Mouse (Mus musculus) megakaryocyte, embryonic 14.5 days (primary cell): ENCODE results near the gene Tfr2.

ENCODE experiments used
- FLI1 ChIP-seq: IDR thresholded peaks from 2 replicates; pipeline ENCODE4 v1.6.1; 2012; ENCODE audit warnings: low read length, inconsistent platforms, mixed read lengths
- GATA1 ChIP-seq: IDR thresholded peaks from 3 replicates; pipeline ENCODE4 v1.6.1; 2012; ENCODE audit warnings: mixed read lengths, low read length, inconsistent platforms, borderline replicate concordance

DNA sequence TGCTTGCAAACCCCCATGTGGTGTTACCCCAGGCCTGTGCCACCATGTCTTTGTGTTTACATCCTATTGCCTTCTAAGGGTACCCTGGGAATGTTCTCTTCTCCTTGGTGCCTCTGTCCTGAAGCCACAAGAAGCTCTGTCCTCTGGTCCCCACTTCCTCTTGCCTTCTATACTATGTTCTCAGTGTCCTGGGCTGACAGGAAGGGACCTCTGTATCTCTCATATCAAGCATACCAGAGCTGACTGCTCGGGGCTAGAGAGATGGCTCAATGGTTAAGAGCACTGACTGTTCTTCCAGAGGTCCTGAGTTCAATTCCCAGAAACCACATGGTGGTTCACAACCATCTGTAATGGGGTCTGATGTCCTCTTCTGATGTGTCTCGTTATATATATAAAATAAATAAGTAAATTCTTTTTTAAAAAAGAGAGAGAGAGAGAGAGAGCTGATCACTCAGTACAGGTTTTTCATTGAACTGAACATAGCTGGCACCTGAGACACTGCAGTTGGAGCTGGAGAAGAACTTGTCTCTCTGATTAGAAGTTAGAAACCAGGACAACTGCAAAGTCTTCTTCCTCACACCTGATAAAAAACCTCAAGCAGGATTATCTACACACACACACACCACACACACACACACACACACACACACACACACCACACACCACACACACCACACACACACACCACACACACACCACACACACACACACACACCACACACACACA lies 28.6 kb downstream of the Tfr2 start:
- TF ChIP-seq GATA1, result no peak
- TF ChIP-seq FLI1, result no peak
